Mouse (Mus musculus) liver, embryonic 15.5 days (tissue): ENCODE data around the gene Gm10719. TPM values are rescaled to one million over a fixed set of nuclear protein-coding genes. Genes with fewer than 3 reads are reported as not detected.
"Not testable (repeated sequence)": the region's sequence is repeated elsewhere in the genome, so short reads cannot be mapped to it uniquely, and the experiment has no call there.

Experiments
- ATAC-seq: fragments of 200-750 bp; cut with Nextera tagmentation; 2 replicates; pipeline ENCODE4 v1.8.0; 2017; ENCODE audit warnings: moderate number of reproducible peaks, mild to moderate bottlenecking, moderate library complexity; ENCODE audit not compliant: insufficient read depth
- H3K27ac ChIP-seq: fragments of 300-500 bp; sonication (generic); replicated peaks from 2 replicates; pipeline ENCODE4 v1.5.1; 2015; ENCODE audit warnings: mild to moderate bottlenecking, inconsistent platforms
- H3K27me3 ChIP-seq: fragments of 300-500 bp; sonication (generic); 2 replicates; pipeline ENCODE4 v1.6.1; 2015; ENCODE audit warnings: mild to moderate bottlenecking, inconsistent platforms
- H3K36me3 ChIP-seq: fragments of 300-500 bp; sonication (generic); replicated peaks from 2 replicates; pipeline ENCODE4 v1.6.1; 2015; ENCODE audit warnings: moderate library complexity, mild to moderate bottlenecking, inconsistent platforms
- H3K4me1 ChIP-seq: fragments of 300-500 bp; sonication (generic); replicated peaks from 2 replicates; pipeline ENCODE4 v1.6.1; 2015; ENCODE audit warnings: inconsistent platforms
- H3K4me2 ChIP-seq: fragments of 300-500 bp; sonication (generic); 2 replicates; pipeline ENCODE4 v1.6.1; 2015; ENCODE audit warnings: moderate library complexity, mild to moderate bottlenecking, inconsistent platforms
- H3K4me3 ChIP-seq: fragments of 300-500 bp; sonication (generic); replicated peaks from 2 replicates; pipeline ENCODE4 v1.5.1; 2015; ENCODE audit warnings: mild to moderate bottlenecking, inconsistent platforms
- H3K9ac ChIP-seq: fragments of 300-500 bp; sonication (generic); 2 replicates; pipeline ENCODE4 v1.6.1; 2015; ENCODE audit warnings: moderate library complexity, mild to moderate bottlenecking, inconsistent platforms
- H3K9me3 ChIP-seq: fragments of 300-500 bp; sonication (generic); replicated peaks from 2 replicates; pipeline ENCODE4 v1.6.1; 2016; ENCODE audit warnings: inconsistent platforms
- WGBS: fragments of 180-500 bp; shearing (Covaris S2); methylation state at CpG from one replicate; pipeline ENCODE4 v1.1.7; 2015; ENCODE audit warnings: mixed read lengths; ENCODE audit not compliant: insufficient replicate concordance; 5-methylcytosine and 5-hydroxymethylcytosine counted together
- polyA plus RNA-seq: library from polyadenylated mRNA; unstranded; fragments of >200 nt; fragmentation: Nextera tagmentation; extraction: Ambion mirVana; gene quantifications from 2 replicates; pipeline ENCODE4 v1.2.1, GENCODE M21; 2015

Gene Gm10719
- polyA plus RNA-seq: not detected in 2 replicates

- WGBS: 43% methylated on average over 1 of the region's 9 CpGs
- H3K27ac ChIP-seq, ATAC-seq: not testable (repeated sequence)
Observed at GRCm38 (mm10) chr9:3017108-3017507, at the start of gene Gm10719. Gene Gm10719, plus strand, starts transcription at chr9:3017408.

DNA sequence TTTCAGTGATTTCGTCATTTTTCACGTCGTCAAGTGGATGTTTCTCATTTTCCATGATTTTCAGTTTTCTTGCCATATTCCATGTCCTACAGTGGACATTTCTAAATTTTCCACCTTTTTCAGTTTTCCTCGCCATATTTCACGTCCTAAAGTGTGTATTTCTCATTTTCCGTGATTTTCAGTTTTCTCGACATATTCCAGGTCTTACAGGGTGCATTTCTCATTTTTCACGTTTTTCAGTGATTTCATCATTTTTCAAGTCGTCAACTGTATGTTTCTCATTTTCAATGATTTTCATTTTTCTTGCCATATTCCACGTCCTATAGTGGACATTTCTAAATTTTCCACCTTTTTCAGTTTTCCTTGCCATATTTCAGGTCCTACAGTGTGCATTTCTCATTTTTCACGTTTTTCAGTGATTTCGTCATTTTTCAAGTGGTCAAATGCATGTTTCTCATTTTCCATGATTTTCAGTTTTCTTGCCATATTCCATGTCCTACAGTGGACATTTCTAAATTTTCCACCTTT is 16.7 kb upstream of the Gm10719 start, which contains the start of gene Gm10722:
Gene Gm10722 (plus strand): TSS at position 478 of the 528 bp plus-strand sequence.
- H3K4me2 ChIP-seq, H3K9me3 ChIP-seq, H3K27me3 ChIP-seq, H3K9ac ChIP-seq, H3K27ac ChIP-seq, H3K4me1 ChIP-seq, ATAC-seq, H3K36me3 ChIP-seq, H3K4me3 ChIP-seq: not testable (repeated sequence)
- WGBS: 58% methylated on average over 12 of the region's 12 CpGs

More at GRCm38 (mm10) chr9:3017108-3017507, at the start of gene Gm10719:
- H3K4me3 ChIP-seq, H3K36me3 ChIP-seq, H3K9ac ChIP-seq, H3K27me3 ChIP-seq, H3K4me1 ChIP-seq, H3K4me2 ChIP-seq, H3K9me3 ChIP-seq: not testable (repeated sequence)

DNA sequence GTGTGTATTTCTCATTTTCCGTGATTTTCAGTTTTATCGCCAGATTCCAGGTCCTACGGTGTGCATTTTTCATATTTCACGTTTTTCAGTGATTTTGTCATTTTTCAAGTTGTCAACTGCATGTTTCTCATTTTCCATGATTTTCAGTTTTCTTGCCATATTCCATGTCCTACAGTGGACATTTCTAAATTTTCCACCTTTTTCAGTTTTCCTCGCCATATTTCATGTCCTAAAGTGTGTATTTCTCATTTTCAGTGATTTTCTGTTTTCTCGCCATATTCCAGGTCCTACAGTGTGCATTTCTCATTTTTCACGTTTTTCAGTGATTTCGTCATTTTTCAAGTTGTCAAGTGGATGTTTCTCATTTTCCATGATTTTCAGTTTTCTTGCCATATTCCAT is 16.2 kb upstream of the Gm10719 start:
- 53% methylated on average over 8 of the region's 8 CpGs for WGBS
- H3K4me1 ChIP-seq: not testable (repeated sequence)

DNA sequence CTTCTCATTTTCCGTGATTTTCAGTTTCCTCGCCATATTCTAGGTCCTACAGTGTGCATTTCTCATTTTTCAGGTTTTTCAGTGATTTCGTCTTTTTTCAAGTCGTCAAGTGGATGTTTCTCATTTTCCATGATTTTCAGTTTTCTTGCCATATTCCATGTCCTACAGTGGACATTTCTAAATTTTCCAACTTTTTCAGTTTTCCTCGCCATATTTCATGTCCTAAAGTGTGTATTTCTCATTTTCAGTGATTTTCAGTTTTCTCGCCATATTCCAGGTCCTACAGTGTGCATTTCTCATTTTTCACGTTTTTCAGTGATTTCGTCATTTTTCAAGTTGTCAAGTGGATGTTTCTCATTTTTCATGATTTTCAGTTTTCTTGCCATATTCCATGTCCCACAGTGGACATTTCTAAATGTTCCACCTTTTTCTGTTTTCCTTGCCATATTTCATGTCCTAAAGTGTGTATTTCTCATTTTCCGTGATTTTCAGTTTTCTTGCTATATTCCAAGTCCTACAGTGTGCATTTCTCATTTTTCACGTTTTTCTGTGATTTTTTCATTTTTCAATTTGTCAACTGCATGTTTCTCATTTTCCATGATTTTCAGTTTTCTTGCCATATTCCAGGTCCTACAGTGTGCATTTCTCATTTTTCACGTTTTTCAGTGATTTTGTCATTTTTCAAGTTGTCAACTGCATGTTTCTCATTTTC is 15.1 kb upstream of the Gm10719 start:
- 56% methylated on average over 9 of the region's 11 CpGs for WGBS
- H3K27ac ChIP-seq, H3K9me3 ChIP-seq, H3K27me3 ChIP-seq, H3K4me2 ChIP-seq, H3K4me1 ChIP-seq, H3K9ac ChIP-seq, H3K36me3 ChIP-seq, H3K4me3 ChIP-seq: not testable (repeated sequence)
- peak; percentile 65 for ATAC-seq

More for the DNA sequence above, 16.2 kb upstream of the Gm10719 start:
- not testable (repeated sequence) for H3K4me2 ChIP-seq, H3K9me3 ChIP-seq, H3K36me3 ChIP-seq, H3K4me3 ChIP-seq, H3K27me3 ChIP-seq, H3K27ac ChIP-seq, H3K9ac ChIP-seq, ATAC-seq

GRCm38 (mm10) chr9:3002794-3003396 is 14.3 kb upstream of the Gm10719 start, which contains the start of gene Gm11168:
Gene Gm11168, plus strand, starts transcription at chr9:3003346.
- H3K9ac ChIP-seq, H3K4me3 ChIP-seq, H3K4me2 ChIP-seq, H3K27me3 ChIP-seq, H3K27ac ChIP-seq, H3K9me3 ChIP-seq, H3K36me3 ChIP-seq, H3K4me1 ChIP-seq, ATAC-seq: not testable (repeated sequence)
- 64% methylated on average over 6 of the region's 14 CpGs for WGBS

- not testable (repeated sequence) for ATAC-seq
- WGBS: 67% methylated on average over 1 of the region's 5 CpGs
Observed at GRCm38 (mm10) chr9:3006179-3006578, 11.0 kb upstream of the Gm10719 start.

GRCm38 (mm10) chr9:3006636-3007035 is 10.6 kb upstream of the Gm10719 start:
- not testable (repeated sequence) for H3K9me3 ChIP-seq, H3K4me3 ChIP-seq, H3K4me2 ChIP-seq, H3K27ac ChIP-seq, H3K4me1 ChIP-seq, H3K27me3 ChIP-seq, H3K36me3 ChIP-seq, H3K9ac ChIP-seq
- WGBS: 57% methylated on average over 8 of the region's 8 CpGs
- peak; percentile 51 for ATAC-seq

More at GRCm38 (mm10) chr9:3006179-3006578, 11.0 kb upstream of the Gm10719 start:
- H3K4me3 ChIP-seq, H3K4me1 ChIP-seq, H3K27ac ChIP-seq, H3K4me2 ChIP-seq, H3K36me3 ChIP-seq, H3K27me3 ChIP-seq, H3K9ac ChIP-seq, H3K9me3 ChIP-seq: not testable (repeated sequence)

DNA sequence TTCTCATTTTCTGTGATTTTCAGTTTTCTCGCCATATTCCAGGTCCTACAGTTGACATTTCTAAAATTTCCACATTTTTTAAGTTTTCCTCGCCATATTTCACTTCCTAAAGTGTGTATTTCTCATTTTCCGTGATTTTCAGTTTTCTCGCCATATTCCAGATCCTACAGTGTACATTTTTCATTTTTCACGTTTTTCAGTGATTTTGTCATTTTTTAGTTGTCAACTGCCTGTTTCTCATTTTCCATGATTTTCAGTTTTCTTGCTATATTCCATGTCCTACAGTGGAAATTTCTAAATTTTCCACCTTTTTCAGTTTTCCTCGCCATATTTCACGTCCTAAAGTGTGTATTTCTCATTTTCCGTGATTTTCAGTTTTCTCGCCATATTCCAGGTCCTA is 9.9 kb upstream of the Gm10719 start:
- H3K9ac ChIP-seq, H3K4me1 ChIP-seq, H3K4me3 ChIP-seq, H3K9me3 ChIP-seq, ATAC-seq, H3K27ac ChIP-seq, H3K27me3 ChIP-seq, H3K36me3 ChIP-seq, H3K4me2 ChIP-seq: not testable (repeated sequence)
- 66% methylated on average over 8 of the region's 9 CpGs for WGBS

- H3K4me2 ChIP-seq, H3K36me3 ChIP-seq, H3K27me3 ChIP-seq, H3K9ac ChIP-seq, H3K9me3 ChIP-seq, H3K4me3 ChIP-seq, H3K27ac ChIP-seq, H3K4me1 ChIP-seq: not testable (repeated sequence)
- WGBS: no CpG with 5 or more reads among the region's 5 CpGs
- peak; percentile 26; the same call in 1 of the 2 replicates for ATAC-seq
Observed at GRCm38 (mm10) chr9:3009331-3009730, 7.9 kb upstream of the Gm10719 start.

GRCm38 (mm10) chr9:3012054-3012621 is 5.1 kb upstream of the Gm10719 start:
- 56% methylated on average over 3 of the region's 7 CpGs for WGBS
- H3K9me3 ChIP-seq, ATAC-seq: not testable (repeated sequence)

GRCm38 (mm10) chr9:3012733-3013279 is 4.4 kb upstream of the Gm10719 start, which contains the start of gene Gm10721:
Gene Gm10721, plus strand, starts transcription at chr9:3013140.
- H3K4me2 ChIP-seq, H3K4me3 ChIP-seq, H3K27ac ChIP-seq, H3K9me3 ChIP-seq, H3K4me1 ChIP-seq, H3K36me3 ChIP-seq, ATAC-seq, H3K9ac ChIP-seq, H3K27me3 ChIP-seq: not testable (repeated sequence)
- WGBS: 50% methylated on average over 1 of the region's 11 CpGs

More at GRCm38 (mm10) chr9:3012054-3012621, 5.1 kb upstream of the Gm10719 start:
- not testable (repeated sequence) for H3K9ac ChIP-seq, H3K4me2 ChIP-seq, H3K27ac ChIP-seq, H3K27me3 ChIP-seq, H3K36me3 ChIP-seq, H3K4me1 ChIP-seq, H3K4me3 ChIP-seq
